Mouse (Mus musculus) frontal cortex, postnatal 25 days (tissue): ENCODE data around the gene Plagl1.
A peak's percentile ranks its signal among the peaks of the same experiment; 100 is the strongest.

Source experiments
- DNase-seq, 2 experiments: peaks; one replicate each; pipeline ENCODE4 v3.0.0; 2022; ENCODE audit warnings: low spot score in 2 of 2

Gene Plagl1

DNA sequence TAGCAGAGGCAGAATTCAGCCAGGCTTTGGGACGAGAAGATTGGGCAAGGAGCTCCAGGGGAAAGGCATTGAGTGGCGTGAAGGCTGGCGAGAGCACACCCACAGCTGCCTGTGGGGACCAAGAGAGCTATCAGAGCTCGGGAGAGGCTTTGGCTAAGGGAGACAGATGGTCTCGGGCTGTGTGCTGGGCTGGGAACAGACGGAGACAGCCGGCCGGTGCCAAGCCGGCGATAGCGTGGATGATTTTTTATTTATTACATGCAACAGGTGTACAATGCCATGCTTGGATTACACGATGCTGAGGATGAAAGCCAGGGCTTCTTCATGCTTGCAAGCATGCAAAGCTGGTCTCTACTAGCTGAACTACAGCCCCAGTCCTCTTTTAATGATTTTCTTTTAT, 22.2 kb downstream of the Plagl1 start:
- DNase-seq: no peak

DNA sequence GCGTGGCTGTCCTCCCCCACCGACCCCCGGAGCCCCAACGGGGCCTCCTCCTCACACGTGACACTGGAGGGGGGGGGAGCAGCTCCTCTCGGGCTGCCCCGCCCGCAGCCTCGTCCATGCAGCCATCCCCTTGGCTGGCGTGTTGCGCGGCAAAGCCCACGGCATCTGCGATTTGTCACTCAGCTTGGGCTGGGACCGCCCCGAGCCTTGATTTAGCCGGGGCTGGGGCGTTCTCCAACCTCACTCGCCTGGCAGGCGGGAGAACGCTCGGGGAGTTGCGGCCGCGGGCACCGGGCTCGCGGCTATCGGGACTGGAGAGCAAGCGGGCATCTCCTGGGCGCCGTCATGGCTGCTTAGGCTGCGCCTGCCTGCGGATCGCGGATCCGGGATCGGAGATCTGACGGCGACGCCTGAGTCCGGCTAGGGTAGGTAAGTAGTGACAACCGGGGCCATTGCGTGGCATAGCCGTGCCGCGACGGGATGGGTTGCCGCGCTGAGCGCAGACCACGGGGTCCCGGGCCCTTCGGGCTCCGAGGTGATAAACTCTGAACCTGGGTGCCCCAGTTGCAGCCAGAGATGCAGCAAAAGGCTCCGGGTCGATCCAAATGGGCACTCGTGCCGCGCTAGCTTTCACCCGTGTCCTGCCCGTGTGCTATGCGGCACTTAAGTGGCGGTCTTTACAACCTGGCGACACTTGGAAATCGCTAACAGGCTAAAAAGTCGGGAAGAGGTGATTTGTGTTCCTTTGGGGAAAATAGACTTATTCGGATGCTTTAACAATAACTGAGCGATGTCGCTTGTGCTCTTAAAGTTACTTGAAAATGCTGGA, 30.5 kb downstream of the Plagl1 start:
- peak; percentile 32 to 34 for DNase-seq

DNA sequence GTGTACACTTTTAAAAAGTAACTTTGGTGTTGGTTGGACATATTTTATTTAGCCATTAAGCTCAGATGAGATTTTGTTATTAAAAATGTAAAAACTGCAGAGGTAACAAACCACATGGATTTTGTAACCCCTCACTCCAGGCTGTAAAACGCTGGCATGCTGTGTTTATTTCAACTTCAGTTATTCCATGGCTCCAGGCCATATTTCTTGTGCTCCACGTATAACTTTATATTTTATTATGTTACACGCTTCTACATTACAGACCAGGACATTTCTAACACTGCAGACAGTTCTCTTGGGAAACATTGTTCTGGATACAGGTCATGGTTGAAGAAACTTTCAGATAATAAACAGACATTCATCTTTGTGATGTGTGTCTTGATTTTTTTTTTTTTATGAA, 32.7 kb downstream of the Plagl1 start:
- DNase-seq: no peak

DNA sequence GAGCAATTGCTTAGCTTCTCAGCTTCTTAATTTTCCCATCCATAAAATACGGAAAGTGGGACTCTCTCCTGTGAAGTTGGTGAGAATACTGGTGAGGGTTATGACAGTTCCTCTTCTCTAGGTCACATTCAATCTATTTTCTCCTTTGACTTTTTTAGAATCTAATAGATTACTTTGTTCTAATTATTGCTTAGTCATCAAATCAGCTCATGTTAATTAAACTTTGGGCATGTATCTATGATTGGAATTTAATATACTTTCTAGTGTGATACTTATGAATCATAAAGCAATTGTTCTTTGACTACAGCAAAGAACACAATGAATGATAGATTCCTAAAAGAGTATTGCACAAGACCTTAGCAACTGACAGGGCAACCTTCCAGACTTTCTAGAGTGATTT, 38.6 kb downstream of the Plagl1 start:
- DNase-seq: no peak

DNA sequence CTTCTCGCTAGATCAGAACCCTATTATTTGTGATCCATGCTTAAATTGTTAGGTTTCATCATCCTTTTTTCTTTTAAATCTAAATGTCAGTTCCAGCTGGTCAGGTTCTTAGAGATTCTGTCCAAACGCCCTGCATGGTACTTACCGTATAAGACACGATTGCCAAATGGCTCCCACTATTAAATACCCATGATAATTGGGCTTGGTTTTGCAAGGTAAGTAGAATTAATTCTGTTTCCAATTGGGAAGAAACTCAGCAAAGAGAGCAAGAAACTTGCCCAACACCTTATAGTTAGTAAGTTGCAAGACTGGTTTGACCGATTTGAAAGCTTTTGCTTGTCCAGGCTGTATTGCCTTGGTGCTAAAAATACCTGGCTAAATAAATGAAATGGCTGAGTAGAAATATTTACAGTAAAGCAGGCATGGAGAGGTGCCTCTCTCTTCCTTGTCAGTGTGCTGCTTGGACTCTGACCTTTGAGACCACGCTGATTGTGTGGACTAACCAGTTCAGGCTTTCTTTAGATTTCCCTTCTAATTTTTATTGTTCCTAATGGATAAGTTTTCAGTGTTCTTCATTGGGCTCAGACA, 39.9 kb downstream of the Plagl1 start:
- no peak for DNase-seq

GRCm38 (mm10) chr10:13102360-13102759, 42.1 kb downstream of the Plagl1 start:
- DNase-seq: no peak

DNA sequence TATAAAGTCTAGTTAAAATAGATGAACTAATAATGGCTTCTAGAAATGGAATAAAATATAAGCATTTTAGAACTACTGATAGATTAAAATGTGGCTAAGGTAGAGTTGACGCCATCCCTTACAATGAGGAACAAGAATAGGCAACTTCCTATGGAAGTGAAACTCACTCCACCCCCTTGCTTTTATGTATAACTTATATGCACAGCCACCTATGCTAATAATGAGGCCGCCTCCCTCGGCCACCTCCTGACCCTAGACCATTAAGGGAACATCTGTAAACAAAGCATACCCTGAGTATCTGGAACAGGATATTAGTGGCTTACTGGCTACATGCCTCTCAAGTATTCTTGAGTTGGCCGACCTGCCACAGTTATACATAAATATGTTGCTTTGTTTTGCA, 43.5 kb downstream of the Plagl1 start:
- DNase-seq: no peak

- DNase-seq: no peak
Observed at GRCm38 (mm10) chr10:13106909-13107624, 46.8 kb downstream of the Plagl1 start.

DNA sequence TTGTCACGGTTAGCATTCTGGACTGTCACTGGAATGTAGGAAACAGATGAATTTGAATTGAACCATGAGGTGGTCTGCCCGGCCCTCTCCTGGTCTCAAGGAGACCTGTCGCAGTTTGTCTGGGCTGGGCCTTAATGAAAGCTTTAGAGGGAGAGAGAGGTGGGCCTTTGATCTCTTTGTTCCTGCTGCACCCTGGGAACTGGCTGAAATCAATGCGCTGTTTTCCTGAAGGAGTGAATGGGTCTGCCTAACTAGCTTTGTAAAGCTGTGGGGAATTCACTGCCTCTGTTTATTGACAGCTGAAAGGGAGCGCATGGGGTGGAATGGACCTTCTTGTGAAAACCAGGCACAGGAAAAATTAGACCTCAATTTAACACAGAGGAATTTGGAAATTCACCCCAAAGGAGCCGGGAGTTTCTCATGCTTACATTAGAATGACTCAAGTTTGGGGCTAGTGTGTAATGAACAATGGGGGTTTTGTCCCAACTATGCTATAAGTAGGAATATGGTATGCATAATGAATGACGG, 47.8 kb downstream of the Plagl1 start:
- DNase-seq: no peak

GRCm38 (mm10) chr10:13108847-13109246, 48.5 kb downstream of the Plagl1 start:
- DNase-seq: no peak

DNA sequence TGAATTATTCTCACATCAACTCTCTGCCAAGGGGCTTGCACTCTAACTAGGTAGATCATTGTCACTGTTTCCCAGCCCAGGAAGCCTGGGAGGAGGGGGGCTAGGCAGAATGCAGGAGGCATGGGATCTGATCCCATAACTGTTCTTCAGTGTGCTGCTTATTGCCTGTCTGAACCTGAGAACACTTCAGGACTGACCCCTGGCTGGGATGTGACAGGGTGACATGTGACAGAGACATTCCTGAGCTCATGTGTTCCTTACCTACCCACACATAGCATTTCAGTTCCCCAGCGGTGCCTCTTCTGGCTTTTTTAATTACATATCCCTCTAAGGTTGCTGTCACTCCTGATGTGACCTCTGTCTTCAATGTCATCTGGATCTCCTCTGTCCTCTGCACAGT, 49.5 kb downstream of the Plagl1 start:
- no peak for DNase-seq

- DNase-seq: no peak
Observed at GRCm38 (mm10) chr10:13112849-13113248, 52.5 kb downstream of the Plagl1 start.

GRCm38 (mm10) chr10:13113641-13114040, 53.3 kb downstream of the Plagl1 start:
- no peak for DNase-seq

DNA sequence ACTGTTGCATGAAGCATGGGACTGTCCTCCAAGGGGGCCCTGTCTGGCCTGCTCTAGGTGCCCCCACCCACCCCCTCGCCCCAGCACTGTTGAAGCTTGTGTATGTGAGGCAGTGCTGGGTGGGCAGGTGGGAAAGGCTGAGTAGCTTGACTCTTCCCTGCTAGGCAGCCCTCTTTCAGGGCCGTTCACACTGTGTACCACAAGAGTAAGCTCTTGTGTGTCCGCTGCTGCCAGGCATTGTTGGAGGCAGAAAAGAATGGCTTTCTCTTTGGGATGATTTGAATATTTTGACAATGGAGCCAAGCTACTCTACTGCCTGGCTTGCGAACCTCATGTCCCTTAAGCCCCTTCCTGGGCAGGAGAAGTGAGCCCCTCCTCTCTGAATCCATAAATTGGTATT, 54.7 kb downstream of the Plagl1 start:
- no peak for DNase-seq

GRCm38 (mm10) chr10:13116706-13117665, 56.7 kb downstream of the Plagl1 start:
- no peak for DNase-seq

DNA sequence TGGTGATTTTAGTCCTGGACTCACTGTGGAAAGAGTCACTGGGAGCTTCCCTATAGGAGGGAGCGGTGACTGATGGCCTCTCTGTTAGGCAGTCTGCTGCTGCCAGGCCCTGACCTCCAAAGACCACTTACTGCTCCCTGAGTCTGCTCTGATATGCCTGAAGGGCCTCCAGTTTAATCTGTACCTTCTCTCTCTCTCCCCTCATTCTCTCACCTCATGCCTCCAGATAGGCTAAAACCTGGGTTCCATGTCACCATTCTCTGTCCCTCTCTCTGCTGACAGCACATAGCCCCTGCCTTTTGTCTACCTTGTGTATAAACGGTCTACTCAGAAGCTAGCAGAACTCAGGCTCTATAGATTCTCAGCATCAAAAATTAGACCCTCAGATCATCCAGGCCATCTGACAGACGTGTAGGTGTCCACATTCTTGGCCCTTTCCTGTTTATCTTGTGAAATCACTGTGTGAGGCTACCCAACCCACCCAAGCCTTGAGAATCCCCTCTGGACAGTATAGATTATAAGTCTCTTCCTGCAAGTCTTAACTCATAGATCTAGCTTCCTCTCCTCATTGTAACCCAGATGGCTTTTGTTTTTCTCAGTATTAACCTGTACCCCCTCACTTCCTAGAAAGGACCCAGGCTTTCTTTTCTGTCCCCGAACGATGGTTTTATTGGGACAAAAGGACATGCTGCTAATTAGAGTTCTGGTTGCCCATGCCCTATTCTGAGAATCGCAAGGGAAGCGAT, 57.9 kb downstream of the Plagl1 start:
- DNase-seq: no peak

GRCm38 (mm10) chr10:13118770-13119102, 58.4 kb downstream of the Plagl1 start:
- DNase-seq: no peak

DNA sequence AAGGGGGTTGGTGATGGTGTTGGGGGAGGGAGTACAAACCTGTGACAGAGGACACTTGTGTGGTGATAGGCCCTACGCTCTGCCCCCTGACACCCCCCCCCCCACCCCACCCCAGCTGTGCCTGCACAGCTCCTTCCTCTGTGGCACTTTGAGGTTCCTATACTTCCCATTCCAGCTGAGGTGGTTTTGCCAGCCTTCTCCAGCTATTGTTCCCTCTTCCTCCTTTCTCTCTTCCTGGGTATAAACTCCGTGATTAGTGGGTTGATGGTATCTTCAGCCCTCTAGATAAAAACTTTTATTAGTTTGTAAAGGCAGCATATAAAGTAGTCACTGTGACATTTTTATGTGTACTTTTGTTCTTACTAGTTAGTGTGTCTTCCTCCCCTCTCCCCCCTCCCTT, 59.0 kb downstream of the Plagl1 start:
- DNase-seq: no peak

DNA sequence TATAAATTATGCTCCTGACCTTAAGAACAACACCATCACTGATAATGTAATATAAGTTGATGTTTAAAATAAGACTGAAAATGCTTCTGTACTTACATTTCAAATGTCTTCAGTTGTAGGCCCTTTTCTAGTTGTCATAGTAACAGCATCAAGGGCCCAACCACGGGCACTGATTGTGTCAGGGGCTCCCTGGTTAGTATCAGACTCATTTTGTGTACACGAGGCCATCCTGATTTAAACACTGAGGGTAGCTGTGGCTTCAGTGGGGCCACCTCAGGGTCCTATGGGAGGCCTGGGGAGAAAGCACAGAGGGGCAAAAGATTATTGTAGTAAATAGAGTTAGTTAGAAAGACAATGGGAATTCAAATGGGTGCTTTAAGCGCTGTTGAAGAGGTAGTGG, 65.5 kb downstream of the Plagl1 start:
- DNase-seq: no peak

- DNase-seq: no peak
Observed at GRCm38 (mm10) chr10:13127335-13127734, 67.0 kb downstream of the Plagl1 start.

DNA sequence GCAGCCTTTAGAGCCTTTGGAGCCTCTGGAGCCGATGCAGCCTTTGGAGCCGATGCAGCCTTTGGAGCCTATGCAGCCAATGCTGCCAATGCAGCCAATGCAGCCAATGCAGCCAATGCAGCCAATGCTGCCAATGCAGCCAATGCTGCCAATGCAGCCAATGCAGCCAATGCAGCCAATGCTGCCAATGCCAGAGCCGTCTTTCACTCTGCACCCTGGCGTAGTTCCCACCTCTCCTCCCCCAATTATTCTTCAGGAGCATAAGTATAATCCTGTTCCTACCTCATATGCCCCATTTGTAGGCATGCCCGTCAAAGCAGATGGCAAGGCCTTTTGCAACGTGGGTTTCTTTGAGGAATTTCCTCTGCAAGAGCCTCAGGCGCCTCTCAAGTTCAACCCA, 67.6 kb downstream of the Plagl1 start:
- DNase-seq: no peak
